Mouse (Mus musculus) left cerebral cortex, adult 8-10 months (tissue): ENCODE measurements around the gene BC061237. TPM values are rescaled to one million over a fixed set of nuclear protein-coding genes. Genes with fewer than 3 reads are reported as not detected.
"Not testable (repeated sequence)": the region's sequence is repeated elsewhere in the genome, so short reads cannot be mapped to it uniquely, and the experiment has no call there.

ENCODE experiments used
- DNase-seq, 2 experiments: peaks; one replicate each; pipeline ENCODE4 v3.0.0; 2022; ENCODE audit warnings: low spot score in 2 of 2
- total RNA-seq, 4 experiments: library from RNA; stranded (reverse); gene quantifications; 2 replicates each; pipeline ENCODE4 v1.2.4; 2022

BC061237 gene
- total RNA-seq: not detected

- DNase-seq: not testable (repeated sequence)
Measured at GRCm38 (mm10) chr14:44492163-44492562, at the start of gene BC061237. Gene BC061237, plus strand, starts transcription at chr14:44492463.

DNA sequence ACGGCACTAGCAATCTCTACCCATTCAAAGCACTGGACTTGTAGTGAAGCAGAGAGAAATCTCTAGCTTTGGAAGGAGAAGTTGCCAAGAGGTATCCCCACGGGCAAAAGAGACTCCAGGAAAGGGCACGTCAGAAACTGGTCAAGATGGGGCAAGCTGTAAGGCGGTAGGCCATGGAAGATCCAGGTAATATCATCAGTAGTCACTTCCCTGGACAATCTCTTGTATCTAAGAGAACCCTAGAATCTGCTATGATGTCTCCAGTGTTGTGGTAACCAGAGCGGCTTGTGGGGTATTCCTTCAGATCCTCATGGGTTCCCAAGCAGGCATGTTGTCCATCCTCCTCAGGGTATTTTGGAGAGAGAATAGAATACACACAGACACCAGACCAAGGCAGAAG lies 25.7 kb downstream of the BC061237 start, which contains the start of gene Gm17093:
TSS of gene Gm17093 (plus strand) at position 301 of the 400 bp plus-strand sequence.
- not testable (repeated sequence) for DNase-seq

- not testable (repeated sequence) for DNase-seq
Measured at GRCm38 (mm10) chr14:44547961-44548360, 55.7 kb downstream of the BC061237 start.

Other genes starting within 250 kb of the BC061237 start
- gene Gm8220, start 206.9 kb upstream of the BC061237 start, total RNA-seq: not detected
- gene Gm5930, start 153.9 kb upstream of the BC061237 start, total RNA-seq: not detected
- gene Gm8229, start 127.1 kb upstream of the BC061237 start, total RNA-seq: not detected
- not detected for gene Gm3371, start 81.8 kb upstream of the BC061237 start, total RNA-seq
- gene Gm8232, start 58.8 kb upstream of the BC061237 start, total RNA-seq: not detected
- not detected for gene Gm17093, start 25.8 kb downstream of the BC061237 start, total RNA-seq
- gene Gm8247, start 90.7 kb downstream of the BC061237 start, total RNA-seq: not detected
- not detected for gene Gm5624, start 135.5 kb downstream of the BC061237 start, total RNA-seq
- not detected for gene Gm8257, start 214.0 kb downstream of the BC061237 start, total RNA-seq